Mouse (Mus musculus) limb, embryonic 11.5 days (tissue): ENCODE results near the gene Gm3453. TPM values are rescaled to one million over a fixed set of nuclear protein-coding genes. Genes with fewer than 3 reads are reported as not detected.
A peak's percentile ranks its signal among the peaks of the same experiment; 100 is the strongest.
"Not testable (repeated sequence)": the region's sequence is repeated elsewhere in the genome, so short reads cannot be mapped to it uniquely, and the experiment has no call there.

ENCODE experiments used
- ATAC-seq: fragments of 200-750 bp; cut with Nextera tagmentation; 2 replicates; pipeline ENCODE4 v1.8.0; 2017; ENCODE audit warnings: low read depth; ENCODE audit not compliant: insufficient number of reproducible peaks, low FRiP score, low TSS enrichment
- DNase-seq: peaks from one replicate; pipeline ENCODE4 v3.0.0-alpha.2; 2015; ENCODE audit warnings: low spot score
- H3K27ac ChIP-seq: fragments of 300-500 bp; sonication (generic); replicated peaks from 2 replicates; pipeline ENCODE4 v1.5.1; 2014; ENCODE audit warnings: low read depth, mild to moderate bottlenecking, low read length
- H3K27me3 ChIP-seq: fragments of 300-500 bp; sonication (generic); 2 replicates; pipeline ENCODE4 v1.6.1; 2014; ENCODE audit warnings: mild to moderate bottlenecking, low read length, mixed read lengths; ENCODE audit not compliant: control insufficient read depth, insufficient read depth
- H3K36me3 ChIP-seq: fragments of 300-500 bp; sonication (generic); 2 replicates; pipeline ENCODE4 v1.6.1; 2014; ENCODE audit warnings: mild to moderate bottlenecking, low read length, moderate library complexity, mixed read lengths; ENCODE audit not compliant: control insufficient read depth, insufficient read depth
- H3K4me1 ChIP-seq: fragments of 300-500 bp; sonication (generic); 2 replicates; pipeline ENCODE4 v1.6.1; 2014; ENCODE audit warnings: low read length, mixed read lengths; ENCODE audit not compliant: control insufficient read depth, insufficient read depth
- H3K4me2 ChIP-seq: fragments of 300-500 bp; sonication (generic); 2 replicates; pipeline ENCODE4 v1.6.1; 2014; ENCODE audit warnings: low read depth, mild to moderate bottlenecking, moderate library complexity; ENCODE audit not compliant: severe bottlenecking
- H3K4me3 ChIP-seq: fragments of 300-500 bp; sonication (generic); 2 replicates; pipeline ENCODE4 v1.5.1; 2014; ENCODE audit warnings: low read depth, low read length
- H3K9ac ChIP-seq: fragments of 300-500 bp; sonication (generic); 2 replicates; pipeline ENCODE4 v1.6.1; 2014; ENCODE audit warnings: mild to moderate bottlenecking, low read length
- H3K9me3 ChIP-seq: fragments of 300-500 bp; sonication (generic); 2 replicates; pipeline ENCODE4 v1.6.1; 2016; ENCODE audit warnings: low read length; ENCODE audit not compliant: control insufficient read depth
- WGBS: fragments of 180-500 bp; shearing (Covaris S2); extraction: QIAGEN DNeasy Blood & Tissue Kit; methylation state at CpG from one replicate; pipeline ENCODE4 v1.1.7; 2014; 5-methylcytosine and 5-hydroxymethylcytosine counted together
- polyA plus RNA-seq: library from polyadenylated mRNA; unstranded; fragments of >200 nt; fragmentation: Nextera tagmentation; extraction: Ambion mirVana; gene quantifications from 2 replicates; pipeline ENCODE4 v1.2.1, GENCODE M21; 2014

The Gm3453 gene
- not detected in 2 replicates for polyA plus RNA-seq

DNA sequence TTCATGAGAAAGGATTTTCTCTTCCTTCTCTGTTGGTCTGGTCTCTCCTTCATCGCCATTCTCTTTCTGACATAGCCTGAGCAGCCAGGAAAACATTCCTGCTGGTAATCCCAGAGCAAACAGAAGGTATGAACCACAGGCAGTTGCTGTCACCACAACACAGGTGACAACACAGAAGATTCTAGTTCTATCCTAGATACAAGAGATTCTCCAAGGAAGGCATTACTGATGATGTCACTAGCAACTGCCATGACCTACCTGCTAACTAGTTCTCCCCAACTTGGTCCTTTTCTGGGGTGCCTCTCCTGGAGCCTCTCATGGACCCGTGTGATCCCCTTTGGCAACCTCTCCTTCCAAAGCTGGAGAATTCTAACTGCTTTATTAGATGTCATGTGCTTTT lies at the start of gene Gm3453:
Gene Gm3453, minus strand, starts transcription at position 101 of the 400 bp plus-strand sequence.
- not testable (repeated sequence) for H3K9ac ChIP-seq, ATAC-seq, H3K27ac ChIP-seq, H3K4me3 ChIP-seq, H3K27me3 ChIP-seq, H3K9me3 ChIP-seq, H3K4me2 ChIP-seq, H3K4me1 ChIP-seq, DNase-seq, H3K36me3 ChIP-seq
- WGBS: 43% methylated on average over 1 of the region's 2 CpGs

DNA sequence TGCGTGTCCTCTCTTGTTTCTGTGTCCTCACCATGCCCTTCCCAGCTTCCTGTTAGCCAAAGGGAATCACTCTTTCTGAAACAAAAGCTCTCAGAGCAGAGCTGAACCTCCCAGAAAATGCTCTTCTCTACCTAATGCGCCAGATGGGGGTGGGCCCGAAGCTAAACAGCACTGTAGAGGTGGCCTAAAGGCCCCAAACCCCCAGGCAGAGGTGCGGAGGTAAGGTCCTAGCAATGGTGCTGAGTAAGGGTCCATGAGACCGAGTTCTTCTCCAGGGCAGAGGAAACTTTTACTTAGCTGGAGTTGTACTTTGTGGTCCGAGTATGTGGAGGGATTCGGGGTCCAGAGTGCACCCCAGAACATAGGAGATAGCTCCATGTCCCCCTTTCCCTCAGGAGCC lies 8.2 kb upstream of the Gm3453 start:
- not testable (repeated sequence) for ATAC-seq, H3K27me3 ChIP-seq, H3K9ac ChIP-seq, H3K36me3 ChIP-seq, DNase-seq, H3K27ac ChIP-seq, H3K9me3 ChIP-seq, H3K4me2 ChIP-seq, H3K4me3 ChIP-seq, H3K4me1 ChIP-seq
- 79% methylated on average over 3 of the region's 7 CpGs for WGBS

DNA sequence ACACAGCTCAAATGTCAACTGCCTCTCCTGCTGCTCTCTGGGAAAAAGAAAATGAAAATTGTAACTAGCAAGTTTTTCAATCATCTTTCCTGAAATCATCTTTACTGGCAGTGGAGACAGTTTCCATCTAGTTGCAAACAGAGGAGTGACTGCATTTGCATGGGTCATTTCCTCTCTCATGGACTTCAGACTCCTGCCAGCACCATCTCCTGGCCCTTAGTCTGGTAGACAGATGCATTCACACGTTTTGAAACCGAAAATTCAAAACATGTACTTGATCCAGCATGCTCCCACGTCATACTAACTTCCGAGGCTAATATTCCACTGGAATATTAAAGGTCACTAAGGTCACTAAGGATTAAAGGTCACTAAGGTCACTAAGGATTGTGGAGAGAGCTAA lies 16.5 kb downstream of the Gm3453 start:
- 38% methylated on average over 4 of the region's 4 CpGs for WGBS
- H3K9ac ChIP-seq, H3K4me1 ChIP-seq, H3K4me3 ChIP-seq, ATAC-seq, H3K27ac ChIP-seq, H3K27me3 ChIP-seq, DNase-seq, H3K4me2 ChIP-seq, H3K9me3 ChIP-seq, H3K36me3 ChIP-seq: not testable (repeated sequence)

DNA sequence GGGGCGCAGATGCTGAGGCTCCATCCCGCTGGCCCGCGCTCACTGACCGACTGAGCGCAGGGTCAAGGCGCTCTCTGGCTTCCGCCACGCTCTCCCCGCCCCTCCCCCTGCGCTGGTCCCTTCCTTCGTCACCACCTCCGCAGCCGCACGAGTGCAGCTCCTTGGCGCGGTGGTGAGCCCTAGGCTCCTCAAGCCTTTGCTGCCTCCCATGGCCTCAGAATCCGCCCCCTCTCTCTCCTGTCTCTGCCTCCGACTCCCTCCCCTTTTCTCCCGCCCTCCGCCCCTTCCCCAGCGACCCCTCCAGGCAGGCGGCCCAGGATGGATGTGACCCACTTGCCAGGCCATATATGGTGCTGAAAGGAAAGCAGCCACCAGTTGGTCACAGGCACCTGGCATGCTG lies 17.3 kb downstream of the Gm3453 start, which contains the start of gene Gm3248:
Gene Gm3248, minus strand, starts transcription at position 111 of the 400 bp plus-strand sequence.
- H3K9me3 ChIP-seq, H3K4me1 ChIP-seq, ATAC-seq, H3K27me3 ChIP-seq, H3K36me3 ChIP-seq, H3K9ac ChIP-seq, H3K27ac ChIP-seq: not testable (repeated sequence)
- DNase-seq: peak; percentile 34
- H3K4me2 ChIP-seq: peak within 1 kb of the TSS; percentile 59
- 3% methylated on average over 12 of the region's 23 CpGs for WGBS
- H3K4me3 ChIP-seq: peak within 1 kb of the TSS; percentile 31

DNA sequence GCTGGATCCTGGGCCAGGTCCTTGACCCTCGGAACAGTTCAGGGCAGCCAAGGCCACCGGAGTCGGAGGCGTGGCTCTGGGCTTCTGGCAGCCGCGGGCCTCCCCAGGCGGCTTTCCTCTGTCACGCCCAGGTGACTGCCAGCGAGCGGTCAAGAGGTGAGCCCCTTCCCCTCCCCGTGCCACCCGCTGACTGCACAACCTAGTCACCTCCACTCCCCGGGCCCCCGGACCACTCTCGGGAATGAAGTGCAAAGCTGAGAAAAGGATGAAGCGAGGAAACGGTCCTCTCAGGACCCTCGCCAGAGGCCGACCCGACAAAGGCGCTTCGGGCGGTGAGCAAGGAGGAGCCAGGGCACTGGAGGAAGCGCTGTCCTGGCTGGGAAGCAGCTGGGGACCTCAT lies 17.8 kb downstream of the Gm3453 start:
- peak; percentile 37 for DNase-seq
- Histone ChIP-seq H3K4me3 (peak overlapping the region; percentile 31), H3K4me2 (peak overlapping the region; percentile 59)
- WGBS: under 1% methylated on average over 21 of the region's 24 CpGs
- H3K27me3 ChIP-seq, H3K9ac ChIP-seq, H3K4me1 ChIP-seq, ATAC-seq, H3K27ac ChIP-seq, H3K36me3 ChIP-seq, H3K9me3 ChIP-seq: not testable (repeated sequence)

DNA sequence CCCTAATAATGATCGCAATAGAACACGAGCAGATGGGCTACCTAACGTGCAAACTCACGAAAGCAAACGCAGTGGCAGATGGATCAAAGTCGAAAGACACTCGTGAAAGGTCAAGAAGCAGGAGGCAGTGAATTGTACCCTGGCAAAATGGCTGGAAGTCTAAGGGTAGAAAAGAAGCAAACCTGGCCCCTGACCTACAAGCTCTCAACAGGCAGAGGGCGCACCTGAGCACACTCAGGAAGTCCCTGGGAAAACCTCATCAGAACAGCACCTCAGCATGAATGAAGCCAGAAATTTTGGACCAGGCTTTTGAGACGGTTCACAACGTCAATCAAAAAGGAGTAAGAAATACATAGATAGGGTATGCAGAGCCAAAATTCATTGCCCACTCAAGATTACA lies 18.5 kb downstream of the Gm3453 start:
- not testable (repeated sequence) for H3K4me2 ChIP-seq, DNase-seq, H3K4me1 ChIP-seq, H3K27ac ChIP-seq, H3K9ac ChIP-seq, ATAC-seq, H3K36me3 ChIP-seq, H3K4me3 ChIP-seq, H3K9me3 ChIP-seq, H3K27me3 ChIP-seq
- 0% methylated on average over 3 of the region's 10 CpGs for WGBS

DNA sequence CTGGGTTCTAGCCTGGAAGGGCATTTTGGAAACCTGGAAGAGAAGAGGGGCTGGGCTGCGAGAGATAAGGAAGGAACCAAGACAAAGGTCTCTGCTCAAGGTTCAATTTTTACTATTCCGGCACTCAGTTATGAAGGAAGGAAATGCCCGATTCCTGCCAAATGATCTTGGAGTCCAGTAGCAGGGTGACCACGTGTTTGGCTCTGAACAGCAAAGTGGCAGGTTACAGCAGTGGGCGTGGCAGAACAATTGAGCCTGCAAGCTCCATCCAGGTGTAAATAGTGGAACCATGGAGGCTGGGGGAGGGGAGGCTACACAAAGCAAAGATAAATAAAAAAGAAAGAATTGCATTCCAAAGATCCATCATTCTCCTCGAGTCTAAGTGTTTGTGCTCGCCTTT lies 55.7 kb downstream of the Gm3453 start:
- not testable (repeated sequence) for H3K36me3 ChIP-seq, H3K4me1 ChIP-seq, ATAC-seq, DNase-seq, H3K9me3 ChIP-seq, H3K4me2 ChIP-seq, H3K27me3 ChIP-seq, H3K4me3 ChIP-seq, H3K9ac ChIP-seq, H3K27ac ChIP-seq
- 83% methylated on average over 7 of the region's 7 CpGs for WGBS

Other genes with a start within 250 kb of the Gm3453 start
- 0.09 TPM in 1 of 2 replicates, not detected in the other for gene Gm3373, start 237.6 kb downstream of the Gm3453 start, polyA plus RNA-seq
- gene Gm3383, start 171.2 kb downstream of the Gm3453 start, polyA plus RNA-seq: 0.60 and 0.83 TPM in 2 replicates
- gene Gm3424, start 148.8 kb downstream of the Gm3453 start, polyA plus RNA-seq: not detected in 2 replicates
- not detected in 2 replicates for gene Gm8237, start 98.8 kb downstream of the Gm3453 start, polyA plus RNA-seq
- 0.16 and 0.20 TPM in 2 replicates for gene Gm3248, start 17.4 kb downstream of the Gm3453 start, polyA plus RNA-seq
- gene Gm6337, start 79.1 kb upstream of the Gm3453 start, polyA plus RNA-seq: not detected in 2 replicates
- 0.55 and 0.72 TPM in 2 replicates for gene Gm8206, start 114.8 kb upstream of the Gm3453 start, polyA plus RNA-seq
- 2.9 and 3.2 TPM in 2 replicates for gene Gm3468, start 129.5 kb upstream of the Gm3453 start, polyA plus RNA-seq
- gene Gm3476, start 146.7 kb upstream of the Gm3453 start, polyA plus RNA-seq: not detected in 2 replicates
- not detected in 2 replicates for gene Gm21560, start 240.2 kb upstream of the Gm3453 start, polyA plus RNA-seq